Mouse (Mus musculus) cerebellum, postnatal 36 days (tissue): ENCODE measurements around the gene Fbxo3.
A peak's percentile ranks its signal among the peaks of the same experiment; 100 is the strongest.
"Not testable (repeated sequence)": the region's sequence is repeated elsewhere in the genome, so short reads cannot be mapped to it uniquely, and the experiment has no call there.

ENCODE experiments used
- DNase-seq, 2 experiments: peaks; one replicate each; pipeline ENCODE4 v3.0.0; 2021 to 2022; ENCODE audit warnings: mixed read lengths in 2 of 2

The Fbxo3 gene

GRCm38 (mm10) chr2:104038236-104038635 lies 10.7 kb downstream of the Fbxo3 start:
- no peak for DNase-seq

GRCm38 (mm10) chr2:104041632-104042031 lies 14.1 kb downstream of the Fbxo3 start:
- DNase-seq, result no peak

- no peak for DNase-seq
Measured at GRCm38 (mm10) chr2:104042766-104043165, 15.2 kb downstream of the Fbxo3 start.

GRCm38 (mm10) chr2:104043624-104044478 lies 16.3 kb downstream of the Fbxo3 start:
- DNase-seq, result no peak

- no peak for DNase-seq
Measured at GRCm38 (mm10) chr2:104044479-104045080, 17.1 kb downstream of the Fbxo3 start.

GRCm38 (mm10) chr2:104058381-104058780 lies 30.9 kb downstream of the Fbxo3 start:
- DNase-seq, result no peak

GRCm38 (mm10) chr2:104058954-104059353 lies 31.4 kb downstream of the Fbxo3 start:
- DNase-seq, result no peak

- no peak for DNase-seq
Measured at GRCm38 (mm10) chr2:104059786-104060185, 32.3 kb downstream of the Fbxo3 start.

GRCm38 (mm10) chr2:104060996-104061395 lies 33.5 kb downstream of the Fbxo3 start:
- DNase-seq, result no peak

- DNase-seq, result no peak
Measured at GRCm38 (mm10) chr2:104062665-104063064, 35.1 kb downstream of the Fbxo3 start.

GRCm38 (mm10) chr2:104064152-104064551 lies 36.6 kb downstream of the Fbxo3 start:
- no peak for DNase-seq

- not testable (repeated sequence) for DNase-seq
Measured at GRCm38 (mm10) chr2:104065526-104065925, 38.0 kb downstream of the Fbxo3 start, which contains the start of gene Gm10912. TSS of gene Gm10912 (plus strand) at chr2:104065826.

GRCm38 (mm10) chr2:104068450-104068849 lies 40.9 kb downstream of the Fbxo3 start, which contains the start of gene Gm10799:
TSS of gene Gm10799 (minus strand) at chr2:104068550.
- not testable (repeated sequence) for DNase-seq

- DNase-seq, result peak; percentile 32 to 33
Measured at GRCm38 (mm10) chr2:104069704-104070185, 42.2 kb downstream of the Fbxo3 start, which contains the start of gene Cd59b. TSS of gene Cd59b (plus strand) at chr2:104069849.

- not testable (repeated sequence) for DNase-seq
Measured at GRCm38 (mm10) chr2:104078285-104078684, 50.8 kb downstream of the Fbxo3 start.

GRCm38 (mm10) chr2:104081436-104082050 lies 54.0 kb downstream of the Fbxo3 start:
- not testable (repeated sequence) for DNase-seq

- DNase-seq, result no peak
Measured at GRCm38 (mm10) chr2:104082474-104082873, 55.0 kb downstream of the Fbxo3 start.

GRCm38 (mm10) chr2:104084027-104084426 lies 56.5 kb downstream of the Fbxo3 start:
- DNase-seq, result not testable (repeated sequence)

GRCm38 (mm10) chr2:104087562-104087961 lies 60.0 kb downstream of the Fbxo3 start:
- DNase-seq, result not testable (repeated sequence)

GRCm38 (mm10) chr2:104093305-104093704 lies 65.8 kb downstream of the Fbxo3 start:
- DNase-seq, result no peak

- peak; percentile 64 to 66 for DNase-seq
Measured at GRCm38 (mm10) chr2:104095741-104096213, 68.3 kb downstream of the Fbxo3 start, which contains the start of gene Cd59a. TSS of gene Cd59a (plus strand) at chr2:104095801.

GRCm38 (mm10) chr2:104096256-104096655 lies 68.7 kb downstream of the Fbxo3 start:
- DNase-seq, result no peak

- not testable (repeated sequence) for DNase-seq
Measured at GRCm38 (mm10) chr2:104096796-104097195, 69.3 kb downstream of the Fbxo3 start.
